8 mouse cellular contexts compared by ENCODE assay signal in genomic region chr8:72135446-72136301, GRCm38 (mm10). TPM values are rescaled to one million over a fixed set of nuclear protein-coding genes. Genes with fewer than 3 reads are reported as not detected.
DNase-seq lines count a peak whose midpoint lies in the region; ATAC-seq and TF ChIP-seq lines count a peak whose summit lies in the region.

No protein-coding gene starts in this region.

- H3K79me2 ChIP-seq in heart, adult 2 months (replicated peaks; ENCODE audit: control insufficient read depth, insufficient read depth, low read length), result peaks cover 5% of the 10 kb centered on the region; the same call in 1 of the 2 replicates

- under 1% methylated on average over 60 of the region's 62 CpGs for WGBS in heart, adult 2 months
- WGBS in kidney, adult 2 months, result under 1% methylated on average over 62 of the region's 62 CpGs
- under 1% methylated on average over 57 of the region's 62 CpGs for WGBS in lung, embryonic 16.5 days
- under 1% methylated on average over 62 of the region's 62 CpGs for WGBS in olfactory bulb, adult 2 months

- H3K9me3 ChIP-seq in lung, embryonic 16.5 days (ENCODE audit: control insufficient read depth, low read length), result no peaks in the 10 kb centered on the region

- H3K36me3 ChIP-seq in heart, adult 2 months (ENCODE audit: control insufficient read depth, insufficient read depth, low read length), result peaks cover 9% of the 10 kb centered on the region
- H3K36me3 ChIP-seq in kidney, adult 2 months (ENCODE audit: control insufficient read depth, insufficient read depth, low read length), result no peaks in the 10 kb centered on the region
- peaks cover 10% of the 10 kb centered on the region for H3K36me3 ChIP-seq in lung, embryonic 16.5 days (ENCODE audit: control insufficient read depth, insufficient read depth, low read length)

- DNase-seq in right cerebral cortex, postnatal 14 days, result peak; percentile 14
- DNase-seq in right cerebral cortex, postnatal 25 days, result no peak
- DNase-seq in heart, adult 2 months, result peak; percentile 74 to 75
- peak; percentile 41 for DNase-seq in kidney, adult 2 months
- peak; percentile 35 for DNase-seq in urinary bladder, postnatal 25 days (ENCODE audit: low spot score)

- TF ChIP-seq CTCF in cortical plate, adult 2 months (IDR thresholded peaks at IDR 0.05; ENCODE audit: extremely low read depth, insufficient read depth, low read length), result no peak
- TF ChIP-seq CTCF in heart, adult 2 months (IDR thresholded peaks at IDR 0.05), result peak; percentile 55
- TF ChIP-seq CTCF in kidney, adult 2 months (conservative IDR thresholded peaks at IDR 0.05; ENCODE audit: insufficient read depth, insufficient read length, low read depth, low read length), result 0 out of 2 replicates have a peak, but pooled peaks have one; percentile 3
- no peak for TF ChIP-seq CTCF in olfactory bulb, adult 2 months (IDR thresholded peaks at IDR 0.05; ENCODE audit: insufficient read depth, low read depth, low read length)

- H3K27ac ChIP-seq in cortical plate, adult 2 months (ENCODE audit: insufficient read depth, low read length), result peak overlapping the region; percentile 89
- H3K27ac ChIP-seq in heart, adult 2 months, result peak overlapping the region; percentile 98
- peak overlapping the region; percentile 87 for H3K27ac ChIP-seq in kidney, adult 2 months (ENCODE audit: insufficient read depth, low read depth, low read length)
- peak overlapping the region; percentile 100 for H3K27ac ChIP-seq in lung, embryonic 16.5 days (ENCODE audit: low read length)
- peak overlapping the region; percentile 32 for H3K27ac ChIP-seq in olfactory bulb, adult 2 months (ENCODE audit: insufficient read depth, low read depth, low read length)

- no peaks in the 10 kb centered on the region for H3K27me3 ChIP-seq in heart, adult 2 months (ENCODE audit: control insufficient read depth, insufficient read depth, low read length)
- no peaks in the 10 kb centered on the region for H3K27me3 ChIP-seq in kidney, adult 2 months (replicated peaks; ENCODE audit: control insufficient read depth, insufficient read depth, low read length)
- H3K27me3 ChIP-seq in lung, embryonic 16.5 days (ENCODE audit: control insufficient read depth, insufficient read depth, low read depth, low read length), result no peaks in the 10 kb centered on the region

- H3K4me1 ChIP-seq in cortical plate, adult 2 months (ENCODE audit: control insufficient read depth, insufficient read depth, low read length), result peaks cover 2% of the 10 kb centered on the region; the same call in 1 of the 2 replicates
- H3K4me1 ChIP-seq in heart, adult 2 months (ENCODE audit: control insufficient read depth, insufficient read depth, low read length), result peaks cover 16% of the 10 kb centered on the region
- no peaks in the 10 kb centered on the region; the same call in 1 of the 2 replicates for H3K4me1 ChIP-seq in kidney, adult 2 months (ENCODE audit: control insufficient read depth, insufficient read depth, low read length)
- H3K4me1 ChIP-seq in lung, embryonic 16.5 days (replicated peaks; ENCODE audit: control insufficient read depth, insufficient read depth, low read length), result peaks cover 33% of the 10 kb centered on the region
- peaks cover 12% of the 10 kb centered on the region for H3K4me1 ChIP-seq in olfactory bulb, adult 2 months (ENCODE audit: control insufficient read depth, insufficient read depth, low read length)

- H3K9ac ChIP-seq in heart, adult 2 months (ENCODE audit: low read depth, low read length), result peak overlapping the region; percentile 100
- peak overlapping the region; percentile 99 for H3K9ac ChIP-seq in lung, embryonic 16.5 days (ENCODE audit: low read length)

- intact Hi-C loops in heart, adult 2 months (cut with DNase I), result loop anchor here (1.0 kb wide), 1 partner anchor 25 kb away; no protein-coding TSS in a partner anchor

- ATAC-seq in lung, embryonic 16.5 days (ENCODE audit: low read depth), result peak; percentile 72

- peak overlapping the region; percentile 69 for H3K4me2 ChIP-seq in lung, embryonic 16.5 days (ENCODE audit: low read depth, low read length)

- TF ChIP-seq EP300 in heart, adult 2 months (IDR thresholded peaks at IDR 0.05; ENCODE audit: insufficient read depth, low read depth, low read length), result no peak

- H3K4me3 ChIP-seq in cortical plate, adult 2 months (ENCODE audit: insufficient read depth, low read length), result peak overlapping the region; percentile 93
- peak overlapping the region; percentile 81 for H3K4me3 ChIP-seq in heart, adult 2 months
- peak overlapping the region; percentile 93 for H3K4me3 ChIP-seq in kidney, adult 2 months (ENCODE audit: insufficient read depth, low read depth, low read length)
- peak overlapping the region; percentile 93 for H3K4me3 ChIP-seq in lung, embryonic 16.5 days (ENCODE audit: low read length)
- H3K4me3 ChIP-seq in olfactory bulb, adult 2 months (ENCODE audit: insufficient read depth, low read depth, low read length), result peak overlapping the region; percentile 76

- no peak for TF ChIP-seq POLR2A in cortical plate, adult 2 months (IDR thresholded peaks at IDR 0.05; ENCODE audit: extremely low read depth, insufficient read depth, low read length)
- no peak for TF ChIP-seq POLR2A in heart, adult 2 months (IDR thresholded peaks at IDR 0.05; ENCODE audit: insufficient read depth, low read depth, low read length)
- no peak for TF ChIP-seq POLR2A in kidney, adult 2 months (IDR thresholded peaks at IDR 0.05; ENCODE audit: low read depth, low read length)
- no peak for TF ChIP-seq POLR2A in olfactory bulb, adult 2 months (IDR thresholded peaks at IDR 0.05; ENCODE audit: insufficient read depth, low read depth, low read length)

RNA-seq across cellular contexts. Expression of gene Tpm4, which starts 0.9 kb away (rescaled TPM):
- 35.1 and 37.0 TPM in 2 replicates for polyA plus RNA-seq in cortical plate, adult 2 months (2012; rRNA removed)
- total RNA-seq in heart, adult 2 months (2021), result 100 to 1,000 TPM in 1 of 2 experiments, 10 to 100 TPM in 1; 81.4 to 106 TPM
- 49.9 and 73.3 TPM in 2 replicates for polyA plus RNA-seq in heart, adult 2 months (2012; rRNA removed)
- polyA plus RNA-seq in kidney, adult 2 months (2012; rRNA removed), result 43.9 and 55.7 TPM in 2 replicates
- polyA plus RNA-seq in lung, embryonic 16.5 days (2015; fragmentation: Nextera tagmentation; extraction: Ambion mirVana), result 906 and 927 TPM in 2 replicates
- not detected in 2 replicates for polyA plus RNA-seq in olfactory bulb, adult 2 months (2012; ENCODE audit: insufficient read depth, insufficient read length, low replicate concordance, missing spikeins)

RNA-seq across cellular contexts. Expression of gene Rab8a, which starts 25.3 kb away (rescaled TPM):
- polyA plus RNA-seq in cortical plate, adult 2 months (2012; rRNA removed), result 58.6 and 62.1 TPM in 2 replicates
- total RNA-seq in heart, adult 2 months (2021), result 10 to 100 TPM; 23.6 to 24.2 TPM
- polyA plus RNA-seq in heart, adult 2 months (2012; rRNA removed), result 40.9 and 52.2 TPM in 2 replicates
- 112 and 148 TPM in 2 replicates for polyA plus RNA-seq in kidney, adult 2 months (2012; rRNA removed)
- 112 and 125 TPM in 2 replicates for polyA plus RNA-seq in lung, embryonic 16.5 days (2015; fragmentation: Nextera tagmentation; extraction: Ambion mirVana)
- not detected in 2 replicates for polyA plus RNA-seq in olfactory bulb, adult 2 months (2012; ENCODE audit: insufficient read depth, insufficient read length, low replicate concordance, missing spikeins)

RNA-seq across cellular contexts. Expression of gene Olfr374, which starts 28.8 kb away (rescaled TPM):
- 0.02 TPM in 1 of 2 replicates, not detected in the other for polyA plus RNA-seq in cortical plate, adult 2 months (2012; rRNA removed)
- not detected for total RNA-seq in heart, adult 2 months (2021)
- not detected in 2 replicates for polyA plus RNA-seq in heart, adult 2 months (2012; rRNA removed)
- polyA plus RNA-seq in kidney, adult 2 months (2012; rRNA removed), result not detected in 2 replicates
- not detected in 2 replicates for polyA plus RNA-seq in lung, embryonic 16.5 days (2015; fragmentation: Nextera tagmentation; extraction: Ambion mirVana)
- polyA plus RNA-seq in olfactory bulb, adult 2 months (2012; ENCODE audit: insufficient read depth, insufficient read length, low replicate concordance, missing spikeins), result not detected in 2 replicates

RNA-seq across cellular contexts. Expression of gene Olfr373, which starts 52.7 kb away (rescaled TPM):
- polyA plus RNA-seq in cortical plate, adult 2 months (2012; rRNA removed), result not detected in 2 replicates
- total RNA-seq in heart, adult 2 months (2021), result not detected
- not detected in 2 replicates for polyA plus RNA-seq in heart, adult 2 months (2012; rRNA removed)
- polyA plus RNA-seq in kidney, adult 2 months (2012; rRNA removed), result not detected in 2 replicates
- polyA plus RNA-seq in lung, embryonic 16.5 days (2015; fragmentation: Nextera tagmentation; extraction: Ambion mirVana), result not detected in 2 replicates
- polyA plus RNA-seq in olfactory bulb, adult 2 months (2012; ENCODE audit: insufficient read depth, insufficient read length, low replicate concordance, missing spikeins), result not detected in 2 replicates

RNA-seq across cellular contexts. Expression of gene Hsh2d, which starts 53.8 kb away (rescaled TPM):
- polyA plus RNA-seq in cortical plate, adult 2 months (2012; rRNA removed), result 0.06 and 0.13 TPM in 2 replicates
- total RNA-seq in heart, adult 2 months (2021), result not detected
- polyA plus RNA-seq in heart, adult 2 months (2012; rRNA removed), result 0.18 and 0.55 TPM in 2 replicates
- 0.14 and 1.9 TPM in 2 replicates for polyA plus RNA-seq in kidney, adult 2 months (2012; rRNA removed)
- polyA plus RNA-seq in lung, embryonic 16.5 days (2015; fragmentation: Nextera tagmentation; extraction: Ambion mirVana), result 0.41 and 0.60 TPM in 2 replicates
- not detected in 2 replicates for polyA plus RNA-seq in olfactory bulb, adult 2 months (2012; ENCODE audit: insufficient read depth, insufficient read length, low replicate concordance, missing spikeins)

Comparison
In these comparisons a context has a peak if more than half of its experiments do, and no peak if none do; other contexts are left out.
1. H3K27ac ChIP-seq: peak in every context shown above with its lines; median percentile 100 in lung, embryonic 16.5 days; 98 in heart, adult 2 months; 89 in cortical plate, adult 2 months; 87 in kidney, adult 2 months; 32 in olfactory bulb, adult 2 months.
2. CTCF ChIP-seq: peak in heart, adult 2 months (single experiment) and kidney, adult 2 months (single experiment); none in cortical plate, adult 2 months (single experiment) and olfactory bulb, adult 2 months (single experiment).
3. RNA of gene Tpm4, which starts 0.9 kb away (polyA plus RNA-seq): 906 to 927 TPM in lung, embryonic 16.5 days; 43.9 to 55.7 TPM in kidney, adult 2 months, 49.9 to 73.3 TPM in heart, adult 2 months, not detected in olfactory bulb, adult 2 months and 35.1 to 37.0 TPM in cortical plate, adult 2 months; every median in the first group is over 10 times any median in the second.
4. RNA of gene Rab8a, which starts 25.3 kb away (polyA plus RNA-seq): 112 to 148 TPM in kidney, adult 2 months, 112 to 125 TPM in lung, embryonic 16.5 days, 58.6 to 62.1 TPM in cortical plate, adult 2 months and 40.9 to 52.2 TPM in heart, adult 2 months; not detected in olfactory bulb, adult 2 months; every median in the first group is over 10 times any median in the second.
5. Peak in every context shown above with its lines, with median percentiles within 50 percentile points of each other: H3K4me3 ChIP-seq.